Mouse (Mus musculus) c-Kit-positive CD71-positive TER-119-negative erythroid progenitor cells, embryonic 14.5 days (primary cell): Measurements from ENCODE around the gene Ptpn23.
"Not testable (repeated sequence)": the region's sequence is repeated elsewhere in the genome, so short reads cannot be mapped to it uniquely, and the experiment has no call there.

Source experiments
- DNase-seq: peaks from one replicate; pipeline ENCODE4 v3.0.0-alpha.2; 2013; ENCODE audit warnings: low read depth

The Ptpn23 gene

GRCm38 (mm10) chr9:110408099-110408773, at the start of gene Ptpn23:
Ptpn23 (minus strand) TSS chr9:110408213.
- peak; percentile 90 for DNase-seq

DNA sequence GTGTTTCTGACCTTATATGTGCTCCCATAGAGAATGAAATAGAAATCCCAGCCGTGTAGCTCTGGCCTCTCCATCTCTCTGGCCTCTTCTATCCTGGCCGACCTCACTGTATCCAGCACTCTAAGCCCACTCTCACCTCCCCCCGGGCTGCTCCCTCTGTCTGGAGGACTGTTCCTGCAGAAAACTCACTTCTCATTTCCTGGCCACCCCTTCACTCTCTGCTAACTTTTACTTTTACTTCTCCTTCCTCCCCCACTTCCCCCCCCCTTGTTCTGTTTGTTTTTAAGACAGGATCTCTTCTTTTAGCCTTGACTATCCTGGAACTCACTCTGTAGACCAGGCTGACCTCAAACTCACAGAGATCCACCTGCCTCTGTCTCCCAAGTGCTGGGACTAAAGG, 44.5 kb upstream of the Ptpn23 start:
- no peak for DNase-seq

DNA sequence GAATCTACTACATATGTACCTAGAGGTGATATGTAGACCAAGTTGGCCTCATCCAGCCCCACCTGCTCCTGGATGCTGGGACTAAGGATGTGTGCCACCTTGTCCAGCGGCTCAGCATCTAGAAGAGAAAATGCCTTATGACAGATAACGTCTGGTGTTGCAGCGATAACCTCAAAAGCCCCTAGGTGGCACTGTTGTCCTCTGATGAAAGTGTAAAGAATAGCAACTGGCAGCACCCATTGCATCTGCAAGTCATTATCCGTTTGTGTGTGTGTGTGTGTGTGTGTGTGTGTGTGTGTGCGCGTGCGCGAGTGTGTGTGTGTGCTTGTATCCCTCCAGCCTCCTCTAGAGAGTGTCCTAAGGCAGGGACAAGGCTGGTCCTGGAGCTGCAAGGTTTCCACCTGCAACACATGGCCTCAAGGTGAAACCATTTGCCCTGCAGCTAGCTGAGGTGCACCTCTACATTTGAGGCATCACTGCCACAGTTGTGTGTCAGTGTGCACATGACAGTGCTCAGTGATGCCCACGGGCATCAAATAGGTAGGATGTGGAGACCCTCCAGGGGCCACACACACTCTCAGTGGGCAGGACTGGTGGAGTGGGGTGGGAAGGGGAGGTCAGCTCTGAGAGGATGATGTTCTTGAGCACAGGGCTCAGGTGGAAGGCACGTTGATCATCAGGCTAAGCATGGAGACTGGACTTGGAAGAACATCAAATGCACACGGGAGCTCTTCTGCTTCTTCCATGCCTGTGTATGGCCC, 41.0 kb upstream of the Ptpn23 start:
- DNase-seq: peak; percentile 87

DNA sequence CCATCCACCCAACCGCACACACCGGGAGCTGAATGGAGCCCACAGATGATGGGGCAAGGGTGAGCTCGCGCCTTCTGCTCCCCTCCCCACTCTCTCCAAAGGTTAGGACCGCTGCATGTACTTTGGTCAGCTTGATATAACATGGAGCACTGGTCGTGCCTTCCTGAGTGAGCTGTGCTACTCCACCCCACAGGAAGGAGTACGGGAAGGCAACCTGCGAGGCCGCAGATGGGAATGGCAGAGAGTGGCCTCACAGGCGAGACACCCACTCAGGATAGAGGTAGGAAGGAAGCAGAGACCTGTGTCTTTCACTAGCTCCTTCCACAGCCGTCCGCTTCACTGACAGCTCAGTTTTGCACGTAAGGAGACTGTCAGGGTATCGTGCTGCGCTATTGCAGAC, 40.3 kb upstream of the Ptpn23 start:
- no peak for DNase-seq

DNA sequence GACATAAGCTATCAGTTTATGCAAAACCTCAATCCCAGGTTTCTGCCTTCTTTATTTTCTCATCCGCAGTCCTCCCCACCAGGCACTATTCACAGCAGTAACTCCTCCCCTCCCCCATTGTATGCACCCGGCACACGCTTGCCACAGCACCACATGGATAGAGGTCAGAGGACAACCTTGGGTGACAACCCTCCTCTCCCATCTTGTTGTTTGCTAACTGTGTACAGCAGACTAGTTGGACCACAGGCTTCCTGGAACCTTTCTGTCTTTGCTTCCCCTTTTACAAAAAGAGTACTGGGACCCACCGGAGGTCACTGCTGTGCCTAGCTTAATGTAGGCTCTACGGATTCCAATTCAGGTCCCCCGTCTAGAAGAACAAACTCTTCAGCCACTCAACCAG, 32.5 kb upstream of the Ptpn23 start:
- no peak for DNase-seq

DNA sequence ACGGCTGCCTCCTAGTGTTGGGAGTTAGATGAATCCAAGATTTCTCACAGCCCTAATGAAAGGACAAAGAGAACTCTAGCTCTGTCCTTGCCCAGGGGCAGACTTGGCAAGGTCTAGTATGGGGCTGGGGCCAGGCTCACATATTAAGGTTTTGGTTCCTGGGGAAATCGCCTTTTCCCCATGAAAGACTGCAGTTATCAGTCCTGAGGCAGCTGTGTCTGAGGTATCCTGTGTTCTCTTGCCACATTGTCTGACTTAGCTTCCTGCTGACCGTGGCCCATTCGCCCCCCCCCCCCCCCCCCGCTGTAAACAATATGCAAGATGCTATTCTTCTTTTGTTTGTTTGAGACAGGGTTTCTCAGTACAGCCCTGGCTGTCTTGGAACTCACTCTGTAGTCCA, 32.0 kb upstream of the Ptpn23 start:
- no peak for DNase-seq

GRCm38 (mm10) chr9:110436041-110436440, 28.0 kb upstream of the Ptpn23 start:
- DNase-seq: no peak

- DNase-seq: no peak
Measured at GRCm38 (mm10) chr9:110433045-110433444, 25.0 kb upstream of the Ptpn23 start.

- DNase-seq: no peak
Measured at GRCm38 (mm10) chr9:110431241-110431640, 23.2 kb upstream of the Ptpn23 start.

DNA sequence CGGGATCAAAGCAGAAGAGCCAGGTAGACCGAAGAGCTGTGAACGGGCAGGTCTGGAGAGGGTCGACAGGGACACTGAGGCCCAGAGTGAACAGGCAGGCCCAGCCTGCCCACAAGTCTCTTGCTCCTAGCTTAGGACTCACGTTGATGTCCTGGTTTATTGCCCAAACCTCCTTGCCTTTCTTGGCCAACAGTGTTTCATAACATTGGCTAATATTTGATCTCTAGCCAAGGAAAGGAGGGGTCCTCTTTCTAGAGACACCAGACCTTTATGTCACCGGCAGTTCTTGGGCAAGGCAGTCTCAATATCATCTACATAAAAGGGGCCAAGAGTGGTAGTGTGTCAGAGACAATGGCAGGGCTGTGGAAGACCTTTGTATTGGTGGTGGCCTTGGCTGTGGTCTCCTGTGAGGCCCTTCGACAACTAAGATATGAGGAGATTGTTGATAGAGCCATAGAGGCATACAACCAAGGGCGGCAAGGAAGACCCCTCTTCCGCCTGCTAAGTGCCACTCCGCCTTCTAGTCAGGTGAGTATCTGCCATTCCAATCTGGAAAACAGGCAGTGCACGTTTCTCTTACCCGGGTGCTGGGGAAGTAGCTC, 11.6 kb upstream of the Ptpn23 start, which contains the start of gene Ngp:
Gene Ngp (plus strand): TSS at position 237 of the 602 bp plus-strand sequence.
- no peak for DNase-seq

DNA sequence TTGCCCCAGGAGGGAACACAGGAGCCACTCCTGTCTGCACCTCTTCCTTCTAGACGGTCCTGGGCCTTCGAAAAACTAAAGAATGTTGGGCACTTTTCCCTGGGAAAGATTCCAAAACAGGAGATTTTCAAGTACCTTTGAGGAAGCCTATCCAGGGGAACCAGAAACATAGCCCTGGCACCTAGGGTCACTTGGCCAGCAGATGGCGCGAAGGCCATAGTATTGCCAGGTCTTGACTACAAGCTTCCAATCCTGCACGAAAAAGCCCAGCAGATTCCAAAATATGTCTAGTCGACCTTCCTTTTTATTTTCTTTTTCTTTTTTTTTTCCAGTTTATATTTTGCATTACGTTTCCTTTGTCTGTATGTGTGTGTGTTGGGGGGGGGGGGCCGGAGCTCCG, 5.8 kb upstream of the Ptpn23 start:
- no peak for DNase-seq

GRCm38 (mm10) chr9:110412926-110413325, 4.9 kb upstream of the Ptpn23 start:
- DNase-seq: no peak

DNA sequence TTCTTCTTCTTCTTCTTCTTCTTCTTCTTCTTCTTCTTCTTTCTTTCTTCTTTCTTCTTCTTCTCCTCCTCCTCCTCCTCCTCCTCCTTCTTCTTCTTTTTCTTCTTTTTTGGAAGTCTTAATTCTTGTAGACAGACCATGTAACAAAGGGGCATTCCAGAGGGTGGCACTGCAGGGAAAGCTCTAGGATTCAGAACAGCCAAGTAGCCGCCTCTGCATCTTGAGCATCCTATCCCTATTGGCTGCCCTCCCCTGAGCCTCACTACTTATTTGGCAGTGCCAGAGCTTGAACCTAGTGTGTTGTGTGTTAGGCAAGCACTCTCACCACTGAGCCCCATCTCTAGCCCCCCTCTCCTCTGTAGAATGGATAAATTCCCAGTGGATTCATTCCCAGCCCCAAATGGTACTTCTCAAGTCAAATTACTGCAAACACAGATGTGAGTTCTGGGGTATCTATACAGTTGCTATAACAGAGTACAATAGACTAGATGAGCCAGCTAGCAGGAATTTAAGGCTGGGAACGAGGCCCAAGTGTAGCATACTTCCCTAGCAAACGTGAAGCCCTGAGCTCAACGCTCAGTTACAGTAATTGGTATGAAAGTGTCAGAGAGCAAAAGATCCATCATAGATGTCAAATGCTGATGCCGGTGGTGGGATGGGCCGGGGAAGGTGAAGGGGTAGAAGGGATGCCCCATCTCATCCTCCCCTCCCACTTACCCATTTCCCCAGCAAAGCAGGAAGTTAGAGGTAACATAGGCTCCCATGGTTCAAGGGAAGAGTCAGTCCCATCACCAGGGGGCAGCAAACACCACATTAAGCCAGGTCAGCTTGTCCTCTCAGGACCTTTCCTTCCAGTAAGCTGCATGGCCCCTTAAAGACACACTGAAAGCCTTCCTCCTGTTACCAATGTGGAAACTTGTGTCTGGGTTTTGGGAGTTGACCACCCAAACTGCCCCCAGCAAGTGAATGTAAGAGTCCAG, 3.2 kb upstream of the Ptpn23 start:
- peak; percentile 64 for DNase-seq

GRCm38 (mm10) chr9:110407311-110408098, 508 bp downstream of the Ptpn23 start:
- DNase-seq: no peak

DNA sequence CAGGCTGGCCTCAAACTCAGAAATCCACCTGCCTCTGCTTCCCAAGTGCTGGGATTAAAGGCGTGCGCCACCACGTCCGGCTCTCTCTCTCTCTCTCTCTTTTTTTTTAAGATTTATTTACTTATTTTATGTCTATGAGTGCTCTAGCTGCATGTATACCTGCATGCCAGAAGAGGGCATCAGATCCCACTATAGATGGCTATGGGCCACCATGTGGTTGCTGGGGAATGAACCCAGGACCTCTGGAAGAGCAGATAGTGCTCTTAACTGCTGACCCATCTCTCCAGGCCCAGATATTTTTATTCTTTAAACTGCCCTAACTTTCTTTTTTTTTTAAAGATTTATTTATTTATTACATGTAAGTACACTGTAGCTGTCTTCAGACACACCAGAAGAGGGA, 4.8 kb downstream of the Ptpn23 start:
- not testable (repeated sequence) for DNase-seq

- DNase-seq: no peak
Measured at GRCm38 (mm10) chr9:110402731-110403130, 5.3 kb downstream of the Ptpn23 start.

- no peak for DNase-seq
Measured at GRCm38 (mm10) chr9:110400650-110401049, 7.4 kb downstream of the Ptpn23 start.

DNA sequence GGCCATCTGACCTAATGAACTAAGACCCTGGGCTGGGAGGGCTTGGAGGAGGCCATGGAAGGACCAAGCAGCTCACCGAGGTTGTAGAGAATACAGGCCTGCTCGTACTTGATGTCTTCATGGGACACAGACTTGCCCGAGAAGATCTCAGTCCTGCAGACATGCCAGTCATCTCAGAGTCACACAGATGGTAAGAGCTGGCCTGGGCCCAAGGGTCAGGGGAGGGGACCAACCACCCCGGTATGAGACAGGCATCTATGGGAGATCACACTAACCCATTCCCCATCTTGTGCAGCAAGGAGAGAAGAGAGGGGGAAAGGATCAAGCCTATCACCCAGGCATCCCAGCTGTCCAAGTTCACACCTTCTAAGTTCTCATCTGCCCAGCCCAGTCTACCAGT, 14.7 kb downstream of the Ptpn23 start:
- DNase-seq: no peak

DNA sequence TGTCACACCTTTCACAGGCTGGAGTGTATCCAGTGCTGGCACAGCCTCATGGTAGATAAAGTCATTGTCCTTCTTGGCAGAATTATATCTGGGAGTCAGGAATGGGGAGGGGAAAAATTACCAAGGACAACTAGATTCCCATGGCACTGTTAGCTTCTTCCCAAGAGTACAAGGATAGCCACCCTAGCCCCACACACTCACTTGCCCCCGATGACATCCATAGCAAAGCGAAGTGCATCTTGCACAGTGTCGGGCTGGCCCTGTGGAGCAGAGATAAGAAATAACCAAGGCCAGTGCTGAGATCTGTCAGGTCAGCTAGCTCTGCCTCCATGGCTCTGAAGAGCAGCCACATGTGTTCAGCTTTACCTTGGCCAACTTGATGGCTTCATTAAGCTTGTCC, 17.2 kb downstream of the Ptpn23 start:
- DNase-seq: no peak

GRCm38 (mm10) chr9:110388011-110388410, 20.0 kb downstream of the Ptpn23 start:
- DNase-seq: no peak

GRCm38 (mm10) chr9:110384369-110384929, 23.6 kb downstream of the Ptpn23 start:
- DNase-seq: no peak
